Mouse (Mus musculus): ENCODE measurements around the gene Camta2.

- TF ChIP-seq CTCF (IDR thresholded peaks at IDR 0.05; ENCODE audit: low read depth) (no peak), EP300 (IDR thresholded peaks at IDR 0.05; ENCODE audit: low read depth) (no peak)
These were observed 41.7 kb downstream of the Camta2 start for GRCm38 (mm10) chr11:70646259-70646555.
